Mouse (Mus musculus): ENCODE measurements around the gene Sf3a2. TPM values are rescaled to one million over a fixed set of nuclear protein-coding genes. Genes with fewer than 3 reads are reported as not detected.

The Sf3a2 gene
- 777 and 944 TPM in 2 replicates for polyA plus RNA-seq (2012)

DNA sequence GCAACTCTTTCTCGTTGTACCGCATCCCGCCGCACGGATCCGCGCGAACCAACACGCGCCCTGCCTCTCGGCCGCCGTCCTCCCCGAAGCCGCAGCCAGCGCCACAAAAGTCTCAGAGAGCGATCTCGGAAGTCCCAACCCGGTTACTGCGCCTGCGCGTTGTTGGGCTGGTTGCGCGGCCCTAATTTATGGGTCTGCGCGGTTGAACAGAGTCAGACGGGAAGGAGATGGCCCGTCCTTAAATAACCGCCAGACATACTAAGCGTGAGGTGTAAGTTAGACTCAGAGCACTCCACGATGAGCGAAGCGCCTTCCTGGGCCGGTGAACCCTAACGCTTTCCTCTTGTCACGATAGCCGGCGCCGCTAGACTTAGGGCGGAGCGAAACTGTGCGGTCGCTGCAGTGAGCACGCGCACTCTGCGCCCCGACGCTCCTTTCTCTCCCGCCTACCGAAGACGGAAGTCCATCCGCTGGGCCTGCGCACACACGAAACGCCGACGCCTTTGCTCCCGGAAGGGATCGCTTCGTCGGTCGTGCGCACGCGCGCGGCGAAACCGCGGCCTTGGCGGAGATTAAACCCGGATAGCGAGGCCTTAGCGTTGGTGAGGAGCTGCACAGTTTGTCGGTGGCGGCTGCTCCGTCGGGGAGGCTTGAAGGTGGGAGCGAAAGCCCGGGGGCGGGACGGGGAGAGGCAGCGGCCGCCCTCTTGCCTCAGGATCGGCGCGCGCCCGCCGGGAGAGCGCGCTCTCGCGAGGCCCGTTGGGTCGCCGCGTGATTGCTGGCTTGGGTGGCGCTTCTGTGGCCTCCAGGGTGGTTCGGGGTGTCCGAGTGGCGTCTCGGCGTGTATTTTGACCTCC is at the start of gene Sf3a2, which contains the start of gene Plekhj1:
Gene Sf3a2 (plus strand): TSS at position 49 of the 857 bp plus-strand sequence.
Gene Plekhj1 (minus strand): TSS at position 477 of the 857 bp plus-strand sequence.
- TF ChIP-seq GATA1 (IDR thresholded peaks at IDR 0.05; ENCODE audit: low read length), result no peak

DNA sequence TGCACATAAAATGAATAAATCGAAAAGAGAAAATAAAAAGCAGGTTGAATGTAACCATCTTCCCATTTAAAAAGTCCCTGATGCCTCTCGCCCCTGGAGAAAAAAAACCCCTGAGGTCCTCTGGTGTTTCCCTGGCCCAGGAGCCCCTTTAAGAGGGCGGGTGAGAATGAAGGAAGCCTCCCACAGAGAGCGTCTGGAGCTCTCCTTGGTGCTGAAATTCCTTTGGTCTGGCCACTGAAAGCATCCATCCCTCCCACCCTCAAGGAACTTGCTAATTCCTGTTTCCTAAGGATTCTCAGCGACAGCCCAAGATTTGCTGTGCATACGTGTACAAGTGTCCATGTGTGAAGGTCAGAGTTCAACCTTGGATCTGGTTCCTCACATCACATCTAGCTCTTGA is 49.4 kb upstream of the Sf3a2 start:
- TF ChIP-seq GATA1 (IDR thresholded peaks at IDR 0.05; ENCODE audit: low read length), result no peak

DNA sequence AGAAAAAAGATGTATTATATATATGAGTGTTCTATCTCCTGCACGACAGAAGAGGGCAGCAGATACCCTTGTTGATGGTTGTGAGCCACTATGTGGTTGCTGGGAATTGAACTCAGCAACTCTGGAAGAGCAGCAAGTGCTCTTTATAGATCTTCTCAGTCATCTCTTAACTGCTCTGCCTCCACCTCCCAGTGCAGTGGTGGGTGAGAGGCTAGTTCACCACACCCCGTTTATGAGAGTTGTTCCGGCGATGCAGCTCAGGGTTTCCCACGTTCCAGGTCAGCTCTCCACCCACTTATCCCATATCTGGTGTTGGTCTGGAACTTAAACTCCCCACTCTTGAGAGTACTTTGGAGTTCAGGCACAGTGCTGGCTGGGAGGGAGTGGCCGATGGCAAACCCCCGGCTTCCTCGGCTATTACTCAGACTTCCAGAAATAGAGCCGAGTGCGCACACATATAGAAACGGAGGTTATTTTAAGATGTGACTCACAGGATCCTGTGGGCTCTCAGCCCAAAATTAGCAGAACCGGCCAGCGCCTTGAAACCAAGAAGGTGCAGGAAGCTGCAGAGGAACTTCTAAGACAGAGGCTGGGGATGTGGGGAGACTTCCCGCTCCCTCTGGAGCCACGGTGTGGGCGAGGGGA is 46.7 kb upstream of the Sf3a2 start:
- TF ChIP-seq GATA1 (IDR thresholded peaks at IDR 0.05; ENCODE audit: low read length), result no peak

DNA sequence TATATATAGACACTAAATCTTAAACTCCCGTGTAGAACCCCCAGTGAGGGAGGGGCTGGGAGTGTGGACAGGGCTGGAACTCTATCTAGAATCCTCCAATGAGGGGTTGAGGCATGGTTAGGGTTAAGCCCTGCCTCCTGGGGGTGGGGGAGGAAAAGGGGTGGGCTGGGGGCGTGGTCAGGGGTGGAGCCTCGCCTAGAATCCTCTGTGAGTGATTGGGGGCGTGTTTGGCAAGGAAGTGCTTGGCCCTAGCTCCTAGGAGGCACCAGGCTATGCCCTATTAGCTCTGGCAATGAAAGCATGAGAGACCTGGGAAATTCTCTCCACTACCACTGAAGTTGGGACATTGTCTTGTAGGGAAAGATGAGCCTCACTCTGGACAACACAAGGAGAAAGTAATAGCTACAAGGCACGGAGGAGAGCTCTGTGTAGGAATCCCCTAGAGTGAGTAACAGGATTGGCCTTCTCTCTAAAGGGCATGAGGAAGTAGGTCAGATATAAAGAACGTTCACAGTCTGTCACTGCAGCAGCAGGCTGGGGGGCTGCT is 45.8 kb upstream of the Sf3a2 start:
- TF ChIP-seq GATA1 (IDR thresholded peaks at IDR 0.05; ENCODE audit: low read length), result no peak

DNA sequence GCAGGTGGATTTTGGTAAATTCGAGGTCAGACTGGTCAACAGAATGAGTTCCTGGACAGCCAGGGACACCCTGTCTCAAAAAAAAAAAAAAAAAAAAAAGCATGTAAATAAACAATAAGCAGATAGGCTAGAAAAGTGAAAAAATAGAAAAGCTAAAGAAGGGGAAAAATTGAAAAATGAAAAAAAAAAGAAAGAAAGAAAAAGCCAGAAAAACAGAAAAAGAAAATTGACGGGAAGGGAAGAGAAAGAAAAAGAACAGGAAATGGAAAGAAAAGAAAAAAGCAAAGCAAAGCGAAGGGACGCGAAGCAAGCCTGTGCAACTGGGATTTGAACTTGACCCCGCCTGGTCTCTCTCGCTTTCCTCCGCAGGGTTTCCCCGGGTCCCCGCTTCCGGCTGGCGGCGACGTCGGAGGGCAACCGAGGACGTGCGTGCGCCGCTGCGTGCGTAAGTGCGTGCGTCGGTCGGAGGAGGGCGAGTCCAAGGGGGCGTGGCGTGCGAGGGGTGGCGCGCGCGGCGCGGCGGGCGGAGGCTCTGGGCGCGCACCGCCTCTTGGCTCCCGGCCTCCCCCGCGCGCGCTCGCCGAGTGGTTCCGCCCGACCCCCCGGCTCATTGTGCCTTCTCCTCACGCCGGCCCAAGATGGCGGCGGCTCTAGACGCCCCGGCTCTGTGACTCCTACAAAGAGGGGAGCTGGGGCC is 43.3 kb upstream of the Sf3a2 start, which contains the start of gene Dot1l:
Gene Dot1l (plus strand): TSS at position 613 of the 697 bp plus-strand sequence.
- TF ChIP-seq GATA1 (IDR thresholded peaks at IDR 0.05; ENCODE audit: low read length), result no peak

DNA sequence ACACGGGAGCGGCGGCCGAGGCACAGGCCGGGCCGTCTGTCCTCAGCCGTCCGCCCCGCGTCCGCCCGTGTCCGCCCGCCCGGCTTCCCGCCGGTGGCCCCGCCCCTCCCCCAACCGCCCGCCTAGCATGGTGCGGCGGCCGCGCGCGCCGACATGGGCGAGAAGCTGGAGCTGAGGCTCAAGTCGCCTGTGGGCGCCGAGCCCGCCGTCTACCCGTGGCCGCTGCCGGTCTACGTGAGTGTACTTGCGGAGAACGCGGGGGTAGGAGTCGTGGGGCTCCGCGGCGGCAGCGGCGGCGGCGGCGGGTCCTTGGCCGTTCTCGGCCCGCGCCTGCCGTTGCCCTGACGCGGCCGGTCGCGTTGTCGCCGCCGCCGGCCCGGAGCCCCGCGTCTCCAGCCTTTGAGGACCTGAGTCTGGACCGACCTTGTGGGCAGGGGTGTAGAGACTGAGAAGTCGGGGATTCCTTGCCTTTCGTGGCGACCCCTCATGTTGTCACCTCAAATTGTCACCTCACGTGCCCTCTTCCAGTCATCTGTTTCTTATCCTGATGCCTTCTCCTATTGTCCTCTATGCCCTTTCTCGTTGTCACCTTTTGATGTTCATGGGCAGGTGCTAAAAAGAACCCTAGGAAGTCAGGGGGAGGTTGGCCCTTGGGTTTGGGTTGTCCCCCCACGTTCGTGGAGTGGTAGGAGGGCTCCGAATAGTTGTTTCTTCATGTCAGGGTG is 42.5 kb upstream of the Sf3a2 start:
- TF ChIP-seq GATA1 (IDR thresholded peaks at IDR 0.05; ENCODE audit: low read length), result no peak

DNA sequence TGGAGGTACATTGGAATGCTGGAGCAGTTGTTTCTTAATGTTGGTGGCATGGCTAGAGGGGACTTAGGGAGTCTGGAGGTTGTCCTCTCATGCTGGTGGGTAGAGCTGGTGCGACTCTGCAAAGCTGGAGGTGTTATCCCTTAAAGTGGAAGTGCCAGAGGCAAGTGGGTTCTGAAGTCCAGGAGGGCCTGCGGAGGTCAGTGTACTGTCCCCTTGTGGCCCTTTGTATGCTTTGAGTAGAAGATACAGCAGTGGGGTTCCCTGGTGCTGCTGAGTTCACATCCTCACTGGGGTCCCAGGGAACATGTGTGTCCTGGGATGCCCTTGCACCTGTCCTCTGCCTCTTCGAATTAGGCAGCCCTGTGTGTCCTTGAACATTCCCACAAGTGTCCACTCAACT is 41.9 kb upstream of the Sf3a2 start:
- no peak for TF ChIP-seq GATA1 (IDR thresholded peaks at IDR 0.05; ENCODE audit: low read length)

DNA sequence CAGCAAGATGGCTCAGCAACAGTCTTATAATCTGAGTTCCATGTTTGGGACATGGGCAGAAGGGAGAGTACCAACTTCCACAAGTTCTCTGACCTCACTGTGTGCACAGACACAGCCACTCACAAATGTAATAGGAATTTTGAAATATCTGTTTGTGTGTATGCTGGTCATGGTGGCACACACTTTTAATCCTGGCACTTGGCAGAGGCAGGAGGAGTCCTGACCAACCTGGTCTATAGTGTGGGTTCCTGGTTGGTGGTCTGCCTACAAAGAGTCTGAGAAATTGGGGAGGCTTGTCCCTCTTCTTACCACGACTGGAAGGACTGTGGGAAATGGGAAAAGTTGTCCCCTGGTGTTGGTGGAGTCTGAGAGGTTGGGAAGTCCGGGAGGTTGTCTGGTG is 41.5 kb upstream of the Sf3a2 start:
- TF ChIP-seq GATA1 (IDR thresholded peaks at IDR 0.05; ENCODE audit: low read length), result no peak

DNA sequence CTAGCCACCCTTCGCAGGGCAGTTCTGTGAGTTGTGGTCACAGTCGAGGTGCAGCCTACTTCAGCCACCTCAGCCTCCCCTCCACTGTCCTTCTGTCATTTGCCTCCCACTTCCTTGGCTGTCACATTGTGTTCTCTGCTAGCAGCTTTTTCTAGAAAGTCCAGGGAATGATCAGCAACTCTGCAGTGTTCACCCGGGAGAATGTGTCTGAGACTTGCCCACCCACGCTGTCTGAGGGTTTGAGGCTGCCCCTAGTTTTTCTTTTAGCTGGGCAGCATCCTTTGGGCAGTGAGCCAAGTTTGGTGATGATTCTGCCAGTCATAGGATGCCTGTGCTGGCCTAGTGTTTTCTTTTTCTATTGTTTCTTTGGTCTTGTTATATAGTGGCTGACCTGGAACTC is 41.0 kb upstream of the Sf3a2 start:
- no peak for TF ChIP-seq GATA1 (IDR thresholded peaks at IDR 0.05; ENCODE audit: low read length)

DNA sequence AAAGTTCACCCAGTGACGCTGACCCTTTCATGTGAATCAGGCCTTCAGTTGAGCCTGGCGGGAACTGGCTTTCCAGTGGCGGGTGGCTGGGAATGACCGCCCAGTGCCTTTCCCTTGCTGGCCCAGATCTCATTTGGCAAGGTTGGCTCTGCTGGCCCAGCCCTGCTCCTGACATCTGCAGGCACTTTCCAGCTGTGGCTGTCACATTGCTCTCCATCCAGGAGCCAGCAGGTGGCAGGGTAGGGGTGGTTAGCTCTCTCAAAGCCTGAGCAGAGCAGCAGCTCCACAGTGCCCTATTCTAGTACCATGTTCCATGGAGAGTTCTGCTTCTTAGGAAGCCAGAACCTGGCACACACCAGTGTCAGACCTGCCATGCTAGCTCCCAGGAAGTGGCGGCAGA is 40.3 kb upstream of the Sf3a2 start:
- TF ChIP-seq GATA1 (IDR thresholded peaks at IDR 0.05; ENCODE audit: low read length), result no peak

DNA sequence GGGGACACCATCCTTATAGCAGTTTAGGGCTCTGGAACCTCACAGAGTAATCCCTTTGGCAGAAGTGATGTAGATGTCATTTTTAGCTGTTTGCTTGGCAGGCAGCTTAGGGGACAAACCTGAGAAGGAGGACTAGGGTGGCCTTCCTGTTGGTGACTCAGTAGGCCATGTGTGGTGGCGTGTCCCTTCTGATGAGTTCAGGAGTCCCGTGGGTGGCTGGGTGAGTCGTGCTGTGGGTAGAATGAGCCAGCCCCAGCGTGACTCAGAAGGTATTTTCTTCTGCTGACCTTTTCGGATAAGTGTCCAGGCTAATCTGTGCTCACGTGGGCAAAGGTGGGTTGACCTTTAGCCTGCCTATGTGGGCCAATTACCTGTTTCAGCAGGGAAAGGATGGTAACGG is 39.3 kb upstream of the Sf3a2 start:
- TF ChIP-seq GATA1 (IDR thresholded peaks at IDR 0.05; ENCODE audit: low read length), result no peak

DNA sequence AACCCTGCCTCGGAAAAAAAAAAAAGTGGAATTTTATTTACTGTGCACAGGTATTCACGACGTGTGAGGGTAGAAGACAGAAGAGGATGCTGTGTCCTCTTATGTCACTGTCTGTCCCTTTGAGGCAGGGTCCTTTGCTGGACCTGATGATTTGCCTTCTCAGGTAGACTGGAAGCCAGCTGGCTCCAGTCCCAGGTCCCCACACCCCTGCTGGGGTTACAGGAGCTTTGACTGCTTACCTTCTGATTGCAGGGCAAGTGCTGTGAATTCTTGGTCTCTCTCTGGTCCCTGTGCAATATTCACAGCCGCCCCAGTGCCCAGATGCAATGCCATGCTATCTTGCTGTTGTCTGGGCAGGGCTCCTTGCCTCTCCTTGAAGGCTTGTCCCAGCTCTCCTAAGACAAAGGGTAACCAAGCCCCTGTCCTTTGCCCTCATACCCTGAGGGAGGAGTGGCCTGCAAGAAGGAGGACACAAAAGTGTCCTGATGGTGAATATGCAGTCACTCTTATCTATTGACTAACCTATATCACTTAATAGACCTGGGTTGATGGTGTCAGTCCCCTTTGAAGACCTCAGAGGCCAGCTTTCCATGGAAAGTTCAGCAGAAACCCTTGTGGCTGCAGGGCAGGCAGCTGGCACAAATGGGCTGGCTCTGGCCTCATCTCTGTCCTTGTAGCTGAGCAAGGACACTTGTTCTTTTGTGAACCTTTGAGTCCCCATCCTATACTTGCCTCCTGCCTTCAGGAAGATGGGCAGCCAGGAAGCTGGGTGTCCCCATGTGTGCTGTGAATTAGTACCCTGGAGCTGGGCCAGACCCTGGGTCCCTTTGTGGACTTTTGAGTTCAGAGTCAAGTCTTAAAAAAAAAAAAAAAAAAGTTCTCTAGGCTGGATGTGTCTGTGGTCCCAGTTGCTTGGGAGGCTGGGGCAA is 37.1 kb upstream of the Sf3a2 start:
- TF ChIP-seq GATA1 (IDR thresholded peaks at IDR 0.05; ENCODE audit: low read length), result no peak

DNA sequence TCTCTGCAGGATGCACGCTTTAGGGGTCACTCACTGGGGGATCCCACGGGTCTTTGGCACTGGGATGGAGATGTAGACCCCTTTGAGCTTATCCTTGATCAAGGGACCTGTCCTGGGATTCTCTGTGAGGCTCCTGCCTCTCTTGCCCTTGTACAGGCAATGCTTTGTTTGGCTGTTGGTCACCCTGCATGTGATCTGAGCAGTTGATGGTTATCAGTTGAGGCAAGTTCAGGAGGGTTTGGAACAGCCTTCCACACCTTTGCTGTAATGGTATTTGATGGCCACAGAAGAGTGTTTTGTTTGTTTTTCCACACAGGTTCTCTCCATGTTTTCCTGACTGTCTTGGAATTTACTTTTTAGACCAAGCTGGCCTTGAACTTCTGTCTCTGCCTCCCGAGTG is 36.2 kb upstream of the Sf3a2 start:
- TF ChIP-seq GATA1 (IDR thresholded peaks at IDR 0.05; ENCODE audit: low read length), result no peak

DNA sequence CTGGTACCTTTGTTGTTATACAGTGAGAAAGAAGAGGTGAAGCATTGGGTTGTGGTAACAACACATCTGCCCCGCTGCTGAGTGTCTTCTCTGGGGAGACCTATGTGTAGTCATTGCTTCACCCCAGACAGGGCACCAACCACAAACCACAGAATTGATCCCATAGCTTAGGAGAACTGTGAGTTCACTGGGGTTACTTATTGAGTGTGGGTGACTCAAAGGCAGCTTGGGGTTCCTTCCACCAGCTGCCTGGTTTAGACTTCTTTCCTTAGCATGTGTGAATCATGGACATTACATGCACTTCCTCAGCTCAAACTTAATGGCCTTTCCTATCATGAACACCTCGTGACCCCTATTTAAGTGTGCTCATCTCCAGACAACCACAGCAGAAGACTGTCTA is 34.5 kb upstream of the Sf3a2 start:
- TF ChIP-seq GATA1 (IDR thresholded peaks at IDR 0.05; ENCODE audit: low read length), result no peak

Measured in G1E-ER4 (cell line).